Mouse (Mus musculus): ENCODE data around the gene Tulp1.
A peak's percentile ranks its signal among the peaks of the same experiment; 100 is the strongest.
"Not testable (repeated sequence)": the region's sequence is repeated elsewhere in the genome, so short reads cannot be mapped to it uniquely, and the experiment has no call there.

Tulp1 gene

DNA sequence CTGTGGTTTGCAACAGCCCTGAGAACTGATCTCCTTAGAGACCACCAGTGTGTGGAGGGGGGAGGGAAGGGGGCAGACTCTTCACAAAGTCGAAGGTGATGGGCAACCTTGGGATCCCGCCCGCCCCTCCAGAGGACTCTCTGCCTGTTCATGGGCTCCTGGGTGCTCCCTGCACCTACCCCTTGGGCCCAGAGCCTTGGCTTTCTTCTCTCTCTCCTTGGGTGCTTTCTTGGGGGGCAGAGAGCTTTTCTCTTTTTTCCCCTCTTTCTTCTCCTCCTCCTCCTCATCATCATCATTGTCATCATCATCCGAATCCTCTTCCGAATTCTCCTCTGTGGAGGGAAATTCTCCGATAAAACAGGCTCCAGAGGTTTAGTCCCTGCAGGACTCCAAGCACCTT is 1.5 kb downstream of the Tulp1 start:
- no peak for DNase-seq

DNA sequence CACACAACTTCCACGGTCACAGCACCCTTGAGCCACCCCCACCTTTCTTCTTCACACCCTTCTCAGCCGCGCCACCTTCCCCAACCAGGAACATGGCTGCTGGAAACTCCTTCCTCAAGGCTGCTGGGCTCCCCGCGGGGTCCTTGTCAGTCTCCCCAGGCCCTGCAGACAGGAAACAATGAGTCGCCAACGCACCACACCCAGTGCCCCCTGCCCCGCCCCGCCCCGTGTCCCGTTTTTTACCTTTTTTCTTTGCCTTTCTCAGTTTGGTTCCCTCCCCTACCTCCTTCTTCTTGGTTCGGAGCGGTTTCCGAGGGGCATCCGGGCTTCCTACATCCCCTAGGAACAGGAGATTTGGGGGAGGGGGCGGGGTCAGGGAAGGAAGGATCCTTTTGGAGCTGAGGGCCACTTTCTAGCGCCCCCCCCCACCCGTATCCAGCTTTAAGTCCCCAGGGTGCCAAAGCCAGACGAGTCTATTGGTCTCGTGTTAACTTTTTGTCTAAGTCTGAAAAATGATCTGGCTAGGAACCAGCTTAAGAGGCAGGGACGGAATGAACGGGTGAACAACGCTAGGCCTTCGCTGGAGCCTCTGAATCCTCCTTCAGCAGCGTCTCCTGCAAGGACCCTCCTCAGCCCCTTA is 2.2 kb downstream of the Tulp1 start:
- DNase-seq: no peak

DNA sequence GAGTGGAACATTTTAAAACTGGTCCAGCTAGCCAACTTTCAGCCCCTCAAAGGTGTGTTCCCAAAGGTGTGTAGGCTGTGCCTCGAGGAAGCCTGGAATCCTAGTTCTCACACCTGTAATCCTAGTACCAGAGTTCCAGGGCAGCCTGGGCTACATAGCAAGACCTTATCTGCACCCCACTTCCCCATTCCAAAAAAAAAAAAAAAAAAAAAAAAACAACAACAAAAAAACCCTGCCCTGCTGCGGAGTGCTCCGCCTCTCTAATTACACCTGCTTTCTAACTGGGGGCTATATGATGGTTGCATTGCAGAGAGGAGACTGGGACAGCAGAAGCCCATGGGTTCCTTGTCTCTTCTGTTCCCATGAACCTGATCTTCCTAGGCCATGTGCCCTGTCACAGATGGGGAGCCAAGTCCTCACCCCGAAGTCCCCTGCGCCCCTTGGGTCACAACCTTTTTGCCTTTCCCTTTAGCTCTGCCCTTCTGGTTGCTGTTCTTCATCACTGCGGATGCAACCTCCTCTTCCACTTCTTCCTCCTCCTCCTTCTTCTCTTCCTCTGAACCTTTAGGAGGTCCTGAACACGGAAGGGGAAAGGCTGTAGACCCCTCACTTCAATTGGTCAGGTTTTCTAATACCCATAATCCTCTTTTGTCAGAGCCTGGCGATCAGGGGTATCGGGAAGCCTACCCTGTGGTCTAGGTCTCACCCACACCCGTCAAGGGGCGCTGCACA is 2.9 kb downstream of the Tulp1 start:
- DNase-seq: no peak

DNA sequence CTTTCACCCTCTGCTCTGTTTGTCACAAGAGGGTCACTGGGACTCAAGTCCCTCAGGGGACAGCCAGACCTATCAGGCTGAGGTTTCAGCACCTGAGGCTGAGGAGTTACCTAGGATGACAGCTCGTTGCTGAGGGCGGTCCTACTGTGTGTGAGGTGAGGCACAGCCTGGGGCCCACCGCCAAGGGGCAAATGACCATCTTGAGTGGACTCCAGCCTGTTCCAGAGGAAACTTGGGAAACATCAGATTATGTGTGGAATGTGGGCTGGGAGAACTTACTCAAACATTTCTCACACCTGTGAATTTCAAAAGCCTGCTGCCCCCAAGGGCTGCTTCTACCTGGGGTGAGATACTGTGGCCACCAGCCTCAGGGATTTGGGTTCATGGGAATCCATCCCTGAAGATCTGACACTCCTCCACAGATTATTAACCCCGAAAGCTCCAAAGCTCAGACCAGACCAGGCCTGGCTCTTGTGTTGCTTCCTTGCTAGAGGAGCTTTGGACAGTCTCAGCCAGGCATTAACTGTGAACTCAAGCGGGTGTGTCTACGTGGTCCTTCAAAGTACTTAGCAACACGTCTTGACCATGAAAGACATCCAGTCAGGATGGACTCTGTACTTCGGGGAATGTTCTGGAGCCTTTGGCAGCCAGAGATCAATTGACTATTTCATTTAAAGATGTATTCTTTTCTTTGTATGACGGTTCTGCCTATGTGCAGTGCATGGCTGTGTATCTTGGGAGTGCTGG is 4.3 kb downstream of the Tulp1 start:
- DNase-seq: no peak

DNA sequence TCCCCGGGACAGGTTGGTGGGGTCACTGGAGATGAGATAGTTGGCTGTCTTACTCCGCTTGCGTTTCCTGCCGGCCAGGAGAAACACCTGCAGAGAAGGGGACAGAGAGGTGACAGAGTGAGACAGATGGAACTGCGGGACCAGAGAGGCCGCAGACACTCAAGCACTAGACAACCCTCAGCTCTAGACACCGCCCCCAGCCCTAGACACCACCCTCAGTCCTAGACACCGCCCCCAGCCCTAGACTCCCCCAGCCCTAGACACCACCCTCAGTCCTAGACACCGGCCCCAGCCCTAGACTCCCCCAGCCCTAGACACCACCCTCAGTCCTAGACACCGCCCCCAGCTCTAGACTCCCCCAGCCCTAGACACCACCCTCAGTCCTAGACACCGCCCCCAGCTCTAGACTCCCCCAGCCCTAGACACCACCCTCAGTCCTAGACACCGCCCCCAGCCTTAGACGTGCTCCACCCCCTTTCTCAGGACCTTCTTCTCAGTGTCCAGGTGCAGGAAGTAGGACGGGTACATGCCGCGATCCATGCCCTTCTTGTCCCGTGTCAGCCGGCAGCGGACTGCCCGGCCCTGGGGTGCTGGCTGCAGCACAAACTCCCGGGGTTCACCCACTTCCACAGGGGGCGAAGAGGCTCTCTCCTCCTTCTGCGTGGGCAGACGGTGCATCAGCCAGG is 6.3 kb downstream of the Tulp1 start:
- DNase-seq: not testable (repeated sequence)

DNA sequence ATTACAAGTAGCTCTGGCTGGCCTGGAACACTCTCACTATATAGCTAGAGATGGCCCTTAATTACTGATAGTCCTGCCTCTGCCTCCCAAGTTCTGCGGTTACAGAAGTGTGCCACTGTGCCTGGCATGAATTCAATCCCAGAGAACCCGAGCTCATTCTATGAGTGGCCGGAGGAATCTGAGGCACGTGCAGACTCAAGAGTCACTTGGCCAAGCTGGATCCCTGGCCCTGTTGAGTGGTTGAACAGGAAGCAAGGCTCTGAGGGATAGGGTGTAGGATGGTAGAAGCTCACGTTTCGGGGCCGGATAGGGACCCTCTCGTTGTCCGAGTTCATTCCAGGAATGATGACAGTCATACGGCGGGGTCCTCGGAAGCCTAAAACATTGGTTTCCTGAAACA is 9.2 kb downstream of the Tulp1 start:
- DNase-seq: no peak

DNA sequence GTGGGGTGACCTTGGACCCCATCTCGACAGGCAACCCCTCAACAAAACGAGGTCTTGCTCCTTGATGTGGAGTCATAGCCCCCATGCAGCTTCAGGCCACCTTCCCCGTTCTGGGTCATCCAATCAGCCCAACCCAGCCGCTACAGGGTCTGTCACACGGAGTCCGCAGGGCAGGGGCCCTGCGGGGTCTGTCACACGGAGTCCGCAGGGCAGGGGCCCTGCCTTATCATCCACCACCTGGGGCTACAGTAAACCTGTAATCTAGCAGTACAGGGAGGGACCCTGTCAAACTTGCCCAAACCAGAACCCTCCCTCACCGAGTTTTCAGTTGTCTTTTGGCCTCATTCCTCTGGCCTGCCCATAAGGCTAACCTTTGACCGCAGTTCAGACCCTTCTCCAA is 13.0 kb downstream of the Tulp1 start:
- no peak for DNase-seq

DNA sequence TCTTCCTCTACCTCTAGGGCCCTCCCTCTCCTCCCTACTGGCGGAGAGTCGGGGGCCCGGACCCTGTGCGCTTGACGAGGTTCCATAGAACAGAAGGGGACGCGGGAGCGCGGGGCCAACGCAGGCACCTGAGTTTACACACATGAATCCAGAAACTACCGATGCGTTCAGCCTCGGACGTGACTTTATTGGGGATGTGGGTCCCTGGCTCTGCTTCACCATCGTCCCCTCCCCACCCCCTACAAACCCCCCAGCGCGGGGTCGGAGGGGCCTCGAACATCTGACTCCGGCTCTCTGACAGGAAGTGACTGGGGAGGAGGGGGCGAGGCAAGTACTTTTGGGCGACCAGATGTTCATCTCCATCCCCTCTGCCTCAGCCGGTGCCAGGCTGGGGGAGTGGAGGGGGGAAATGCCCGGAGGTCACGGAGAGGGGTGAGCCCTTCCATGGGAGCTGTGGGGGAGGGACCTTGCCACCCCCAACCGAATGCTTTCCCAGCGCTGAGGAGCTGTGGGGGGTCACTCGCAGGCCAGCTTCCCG is 13.6 kb downstream of the Tulp1 start:
- no peak for DNase-seq

DNA sequence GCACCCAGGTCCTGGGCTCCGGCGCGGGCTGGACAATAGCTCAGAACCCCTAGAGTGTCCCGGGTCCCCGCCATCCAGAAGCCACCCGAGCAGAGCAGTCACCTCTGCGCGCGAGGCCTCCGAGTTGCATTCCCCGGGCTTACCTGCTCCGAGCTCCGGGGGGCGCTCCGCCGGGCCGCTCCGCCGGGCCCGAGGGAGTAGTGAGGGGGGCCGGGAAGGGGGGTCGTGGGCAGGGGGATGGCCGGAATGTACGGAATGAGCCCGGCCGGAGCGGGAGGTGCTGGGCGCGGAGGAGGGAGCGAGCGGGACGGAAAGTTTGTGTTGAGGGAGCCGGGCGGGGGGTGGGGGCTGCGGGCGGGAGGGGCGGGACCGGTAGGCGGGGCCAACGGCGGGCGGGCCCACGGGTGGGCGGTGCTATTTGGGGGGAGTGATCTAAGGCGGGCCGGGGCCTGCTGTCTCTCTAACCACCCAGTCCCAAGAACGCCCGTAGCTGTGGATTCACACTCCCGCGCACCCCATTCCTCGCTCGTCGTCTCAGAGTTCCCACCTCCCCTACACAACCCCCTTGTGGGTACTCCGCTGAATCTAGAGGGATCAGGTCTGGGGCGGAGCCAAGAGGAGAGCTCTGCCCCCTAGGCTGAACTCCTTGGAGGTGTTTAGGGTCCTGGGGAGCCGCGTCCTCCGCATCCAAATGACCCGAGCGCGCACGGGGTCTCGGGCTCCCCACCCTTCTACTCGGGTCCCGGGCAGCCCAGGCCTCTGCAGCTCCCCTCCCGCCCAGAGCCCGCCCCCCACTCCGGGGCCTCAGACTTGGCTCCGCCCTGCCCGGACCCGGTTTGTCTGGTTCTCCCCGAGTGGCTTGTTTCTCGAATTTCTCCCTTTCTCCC is 14.3 kb downstream of the Tulp1 start, which contains the start of gene Tead3:
Gene Tead3, minus strand, starts transcription at position 352 of the 887 bp plus-strand sequence.
- peak in 1 of 2 experiments; percentile 51 for DNase-seq

DNA sequence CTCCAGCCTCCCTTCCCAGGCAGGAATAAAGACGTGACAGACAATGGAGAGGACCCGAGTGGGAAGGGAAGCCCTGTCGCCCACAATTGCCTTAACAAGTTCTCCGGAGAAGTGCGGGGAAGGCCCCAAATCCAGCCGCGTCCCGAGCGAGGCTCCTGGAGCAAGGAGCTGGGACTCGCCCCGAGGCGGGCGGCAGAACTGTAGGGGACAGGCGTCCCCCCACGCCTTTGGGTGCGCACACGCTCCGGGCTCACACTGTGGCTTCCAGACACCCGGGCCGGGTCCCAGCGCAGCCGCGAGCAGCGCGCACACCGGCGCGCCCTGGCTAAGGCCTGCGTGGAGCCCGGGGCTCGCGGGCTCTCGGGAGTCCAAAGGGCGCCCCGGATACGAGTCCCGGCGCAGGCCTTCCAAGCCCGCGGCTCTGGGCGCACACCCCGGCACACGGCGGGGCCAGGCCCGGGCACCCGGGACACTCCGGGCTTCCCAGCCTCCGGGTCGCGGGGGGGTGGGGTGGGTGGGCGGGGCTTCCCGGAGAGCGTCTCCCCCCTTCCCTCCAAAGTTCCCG is 15.0 kb downstream of the Tulp1 start:
- DNase-seq: no peak

DNA sequence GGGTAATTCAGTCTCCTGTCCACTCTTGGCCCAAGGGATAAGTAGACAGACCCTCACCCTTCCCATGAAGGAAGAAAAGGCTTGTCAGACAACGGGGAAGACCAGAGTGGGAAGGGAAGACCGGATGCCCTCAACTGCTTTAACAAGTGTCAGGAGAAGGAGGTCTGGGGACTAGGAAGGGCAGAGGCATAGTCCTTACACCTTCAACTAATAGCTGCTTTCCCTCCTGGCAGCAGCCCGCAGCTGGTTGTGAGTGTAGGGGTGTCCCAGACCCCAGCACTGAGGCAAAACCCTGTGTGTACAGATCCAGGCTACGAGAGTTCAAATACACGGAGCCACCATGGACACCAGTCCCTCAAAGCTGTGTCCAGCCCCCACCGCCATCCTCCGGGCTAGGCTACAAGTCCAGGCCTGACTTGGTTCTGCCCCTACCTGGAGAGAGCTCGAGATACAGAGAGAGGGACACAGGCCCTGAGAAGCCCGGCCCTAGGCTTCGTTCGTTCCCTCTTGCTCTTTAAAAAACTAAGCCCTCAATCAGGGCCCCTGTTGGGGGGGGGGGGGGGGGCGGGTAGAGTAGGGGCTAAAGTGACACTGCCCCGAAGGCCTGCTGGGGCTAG is 15.7 kb downstream of the Tulp1 start:
- no peak for DNase-seq

DNA sequence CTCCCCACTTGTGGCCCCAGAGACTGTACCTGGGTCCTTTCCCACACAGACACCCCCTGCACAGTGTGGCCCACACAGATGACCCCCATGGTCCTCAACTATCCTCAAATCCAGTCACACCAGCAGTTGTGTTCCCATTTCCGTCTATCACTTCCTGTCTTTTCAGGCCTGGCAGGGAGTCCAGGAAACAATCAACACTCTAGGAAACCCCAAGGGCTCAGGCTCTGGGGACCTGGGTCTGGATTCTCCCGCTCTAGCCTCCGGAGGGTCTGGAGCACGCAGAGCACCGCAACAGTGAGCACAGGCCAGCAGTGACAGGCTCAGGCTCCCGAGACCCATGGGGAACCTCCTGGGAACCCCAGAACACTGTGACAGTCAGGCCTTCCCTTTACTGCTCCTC is 16.8 kb downstream of the Tulp1 start:
- DNase-seq: no peak

DNA sequence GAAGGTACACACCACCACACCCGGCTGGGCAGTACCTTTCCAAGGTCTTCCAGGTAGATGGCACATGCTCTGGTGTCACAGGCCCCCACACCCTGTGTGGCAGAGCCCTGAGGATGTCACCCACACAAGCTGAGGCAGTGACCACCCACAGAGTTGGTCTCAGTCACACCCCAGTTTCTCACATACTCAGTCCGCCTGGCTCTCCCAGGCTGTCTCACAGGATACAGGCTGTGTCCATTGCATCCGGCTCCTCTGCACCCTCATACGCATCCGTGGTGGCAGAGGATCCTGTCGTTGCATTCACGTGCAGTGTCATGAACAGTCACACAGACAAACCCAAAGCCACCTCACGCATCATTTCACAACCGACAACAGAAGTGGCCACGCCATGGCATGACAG is 17.7 kb downstream of the Tulp1 start:
- no peak for DNase-seq

DNA sequence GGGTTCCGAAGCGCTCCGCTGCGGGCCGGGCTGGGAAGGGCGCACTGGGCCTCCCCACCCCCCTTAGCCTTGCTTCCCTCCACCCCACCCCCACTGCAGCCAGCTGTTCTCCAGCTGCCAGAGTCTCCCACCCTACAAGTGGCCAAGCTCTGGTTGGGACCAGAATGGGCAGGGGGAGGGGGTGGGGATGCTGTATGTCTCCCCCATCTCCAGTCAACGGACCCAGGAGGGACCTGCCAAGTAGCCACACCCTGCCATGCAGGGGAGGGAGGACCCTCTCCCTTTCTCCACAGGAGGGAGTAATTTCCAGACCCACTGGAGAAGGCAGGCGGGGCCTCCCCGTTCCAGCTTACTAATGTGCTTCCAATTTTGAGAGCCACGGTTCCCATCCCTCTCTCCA is 19.1 kb downstream of the Tulp1 start:
- no peak for DNase-seq

DNA sequence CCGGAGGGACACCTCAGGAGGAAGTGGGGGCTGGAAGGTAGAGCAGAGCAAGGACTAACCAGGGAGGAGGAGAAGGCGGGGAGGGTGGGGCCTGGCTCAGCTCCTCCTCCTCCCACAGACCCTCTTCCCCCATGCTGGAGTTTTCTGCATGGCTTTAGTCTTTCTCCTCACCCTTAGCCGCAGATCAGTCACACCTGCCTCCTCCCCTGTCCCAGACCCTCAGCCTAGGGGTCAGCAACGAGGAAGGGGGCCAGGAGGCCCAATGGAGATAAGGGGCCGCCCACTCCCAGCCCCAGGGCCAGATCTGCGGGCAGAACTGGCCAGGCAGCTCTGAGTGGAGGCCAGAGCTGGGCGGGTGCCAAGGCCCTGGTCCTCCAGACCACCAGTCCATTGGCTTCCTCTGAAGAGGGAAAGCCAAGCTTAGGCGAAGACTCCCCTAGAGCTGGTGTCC is 19.7 kb downstream of the Tulp1 start:
- DNase-seq: no peak

DNA sequence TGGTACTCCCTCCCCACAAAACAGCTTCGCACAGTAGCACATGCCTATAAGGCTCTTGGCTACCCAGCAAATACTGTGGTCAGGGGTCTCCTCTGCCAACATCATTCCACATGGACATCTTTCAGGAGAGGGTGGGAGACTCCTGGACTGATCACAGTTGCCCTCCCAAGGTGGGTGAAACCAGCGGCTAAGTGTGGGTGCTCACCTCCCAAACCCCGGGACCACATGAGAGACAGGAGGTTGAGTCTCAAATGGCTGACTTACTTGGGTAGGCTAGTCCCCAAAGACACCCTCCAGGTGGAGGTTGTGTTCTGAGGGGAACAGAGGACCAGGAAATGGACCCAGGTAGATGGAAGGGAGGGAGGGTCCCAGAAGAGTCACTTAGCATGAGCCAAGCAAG is 20.4 kb downstream of the Tulp1 start:
- no peak for DNase-seq

DNA sequence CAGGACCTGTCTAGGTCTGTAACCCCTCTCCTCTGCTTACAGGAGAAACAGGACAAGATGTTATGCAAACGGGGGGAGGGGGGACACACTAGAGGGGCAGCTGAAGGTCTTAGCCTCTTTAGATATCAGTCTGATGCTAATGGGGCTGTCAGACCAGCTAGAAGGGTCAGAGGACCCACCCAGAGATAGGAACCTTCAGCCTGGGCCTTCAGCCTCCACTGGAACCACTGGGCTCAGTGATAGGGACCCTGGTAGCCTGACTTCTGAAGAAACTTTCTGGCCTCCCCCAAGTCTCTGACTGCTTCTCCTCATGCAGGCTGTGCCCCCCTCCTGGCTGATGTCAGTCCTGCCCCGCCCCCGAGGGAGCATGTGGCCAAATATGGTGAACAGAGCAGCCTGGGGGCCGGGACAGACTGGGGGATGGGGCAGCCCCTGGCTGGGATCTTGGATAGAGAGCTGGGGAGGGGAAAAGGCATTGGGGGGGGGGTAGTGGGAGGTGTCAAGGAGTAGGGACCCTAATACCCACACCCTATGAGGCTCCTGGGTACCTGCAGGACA is 20.9 kb downstream of the Tulp1 start:
- no peak for DNase-seq

DNA sequence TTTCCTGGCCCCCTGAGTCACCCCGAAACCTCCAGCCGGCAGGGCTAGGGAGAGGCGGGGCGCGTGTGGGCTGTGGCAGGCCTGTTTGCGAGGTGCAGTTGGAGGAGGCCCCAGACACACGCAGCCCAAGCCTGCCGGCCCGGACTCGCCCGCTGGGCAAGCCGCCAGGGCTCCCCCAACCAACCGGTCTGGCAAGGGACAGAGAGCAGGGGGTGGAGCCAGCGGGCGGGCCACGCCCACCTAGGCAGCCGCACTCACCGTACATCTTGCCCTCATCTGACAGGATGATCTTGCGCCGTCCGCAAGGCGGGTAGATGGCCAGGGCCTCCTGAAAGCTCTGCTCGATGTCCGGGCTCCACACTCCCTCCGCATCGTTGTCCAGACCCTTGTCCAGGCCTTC is 23.9 kb downstream of the Tulp1 start:
- DNase-seq: peak; percentile 51 to 73

DNA sequence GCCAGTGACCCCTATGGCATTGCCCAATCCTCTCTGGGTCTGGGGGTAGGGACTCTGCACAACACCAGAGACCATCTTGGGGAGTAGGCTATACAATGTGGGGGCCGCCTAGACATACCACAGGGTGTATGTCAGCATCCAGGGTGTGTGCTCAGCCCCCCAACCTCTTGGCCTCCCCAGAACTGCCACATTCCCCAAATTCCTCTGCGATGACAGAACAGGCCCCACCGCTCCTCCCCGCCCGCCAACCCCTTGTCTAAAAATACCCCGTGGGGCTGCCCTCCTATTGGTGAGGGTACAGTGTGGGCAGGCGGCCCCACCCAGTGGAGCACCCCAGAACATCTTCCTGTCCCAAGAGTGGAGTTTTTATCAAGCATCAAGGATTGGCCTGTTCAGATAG is 24.4 kb downstream of the Tulp1 start:
- DNase-seq: no peak

DNA sequence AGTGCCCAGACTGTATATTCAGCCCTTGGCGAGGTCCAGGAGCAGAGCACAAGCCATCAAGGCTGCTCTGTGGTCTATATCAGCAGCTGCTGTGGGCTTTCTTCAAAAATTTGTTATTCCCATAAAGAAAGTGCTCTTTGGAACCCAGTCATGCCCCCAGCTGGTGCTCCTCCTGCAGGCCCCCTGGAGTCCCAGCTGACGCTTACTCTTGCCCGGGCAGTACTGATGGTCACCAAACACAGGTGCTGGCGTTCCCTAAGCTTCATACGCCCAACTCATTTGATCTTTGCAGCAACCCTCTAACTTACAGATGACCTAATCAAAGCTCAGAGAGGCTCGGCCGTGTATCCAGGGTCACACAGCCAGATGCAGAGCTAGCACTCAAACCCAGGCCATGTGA is 27.5 kb downstream of the Tulp1 start:
- DNase-seq: no peak

DNA sequence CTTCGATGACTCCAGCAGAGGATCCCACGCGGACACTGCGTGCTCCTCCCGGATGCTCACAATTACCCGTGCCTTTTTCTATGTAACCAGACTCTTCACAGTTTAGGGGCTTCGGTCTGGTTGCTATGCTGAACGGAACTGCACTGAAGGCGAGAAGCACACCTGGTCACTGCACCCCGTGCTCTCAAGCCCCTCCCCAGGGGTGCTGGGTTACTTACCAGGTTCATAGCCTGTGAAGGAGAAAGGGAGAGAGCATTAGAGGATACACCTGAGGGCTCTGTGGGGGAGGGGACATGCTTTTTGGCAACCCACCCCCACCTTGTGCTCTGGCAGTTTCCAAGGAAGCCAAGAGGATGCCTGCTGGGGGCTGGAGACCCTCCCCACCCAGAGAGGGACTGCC is 29.8 kb downstream of the Tulp1 start:
- no peak for DNase-seq

Measured in cerebellum, postnatal 25 days (tissue).